Mouse (Mus musculus): ENCODE measurements around the gene Gm21317. TPM values are rescaled to one million over a fixed set of nuclear protein-coding genes. Genes with fewer than 3 reads are reported as not detected.
"Not testable (repeated sequence)": the region's sequence is repeated elsewhere in the genome, so short reads cannot be mapped to it uniquely, and the experiment has no call there.

Gene Gm21317
- polyA plus RNA-seq (2014; fragmentation: Nextera tagmentation; extraction: Ambion mirVana) = not detected in 2 replicates

DNA sequence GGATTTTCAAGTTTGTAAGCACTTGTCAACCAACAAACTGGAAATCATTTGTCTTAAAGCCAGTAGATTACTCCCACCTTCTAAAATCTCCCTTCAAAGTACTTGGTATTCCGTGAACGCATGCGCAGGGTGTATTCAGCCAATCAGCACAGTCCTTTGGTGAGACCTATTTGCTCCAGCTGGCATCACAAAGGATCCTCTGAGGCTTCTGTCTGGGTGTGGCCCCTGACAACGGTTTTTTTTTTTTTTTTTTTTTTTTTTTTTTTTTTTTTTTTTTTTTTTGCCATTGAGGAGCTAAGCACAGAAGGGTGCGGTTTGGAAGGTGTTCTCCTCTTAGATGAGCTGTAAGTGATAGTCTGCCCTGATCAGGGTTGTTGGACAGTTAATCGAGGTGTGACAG is at the start of gene Gm21317:
Gene Gm21317, plus strand, starts transcription at position 301 of the 400 bp plus-strand sequence.
- H3K36me3 ChIP-seq (ENCODE audit: control insufficient read depth, insufficient read depth, low read length) = not testable (repeated sequence)

More for the DNA sequence above, at the start of gene Gm21317:
- not testable (repeated sequence) for DNase-seq (ENCODE audit: low spot score); H3K4me3 ChIP-seq (ENCODE audit: low read depth, low read length); H3K4me2 ChIP-seq (replicated peaks; ENCODE audit: low read depth, low read length); H3K4me1 ChIP-seq (replicated peaks; ENCODE audit: control insufficient read depth, insufficient read depth, low read length); H3K27ac ChIP-seq (ENCODE audit: low read depth, low read length); H3K27me3 ChIP-seq (ENCODE audit: control insufficient read depth, insufficient read depth, low read length); H3K9ac ChIP-seq (ENCODE audit: low read depth, low read length); H3K9me3 ChIP-seq (ENCODE audit: control insufficient read depth, low read length); ATAC-seq (ENCODE audit: low FRiP score)
- no CpG with 5 or more reads among the region's 6 CpGs for WGBS

All from hindbrain, embryonic 11.5 days (tissue).